Mouse (Mus musculus): ENCODE data around the gene Tmem25. TPM values are rescaled to one million over a fixed set of nuclear protein-coding genes. Genes with fewer than 3 reads are reported as not detected.
A peak's percentile ranks its signal among the peaks of the same experiment; 100 is the strongest.

Gene Tmem25
- polyA plus RNA-seq (2012; rRNA removed), result 71.8 and 100 TPM in 2 replicates

DNA sequence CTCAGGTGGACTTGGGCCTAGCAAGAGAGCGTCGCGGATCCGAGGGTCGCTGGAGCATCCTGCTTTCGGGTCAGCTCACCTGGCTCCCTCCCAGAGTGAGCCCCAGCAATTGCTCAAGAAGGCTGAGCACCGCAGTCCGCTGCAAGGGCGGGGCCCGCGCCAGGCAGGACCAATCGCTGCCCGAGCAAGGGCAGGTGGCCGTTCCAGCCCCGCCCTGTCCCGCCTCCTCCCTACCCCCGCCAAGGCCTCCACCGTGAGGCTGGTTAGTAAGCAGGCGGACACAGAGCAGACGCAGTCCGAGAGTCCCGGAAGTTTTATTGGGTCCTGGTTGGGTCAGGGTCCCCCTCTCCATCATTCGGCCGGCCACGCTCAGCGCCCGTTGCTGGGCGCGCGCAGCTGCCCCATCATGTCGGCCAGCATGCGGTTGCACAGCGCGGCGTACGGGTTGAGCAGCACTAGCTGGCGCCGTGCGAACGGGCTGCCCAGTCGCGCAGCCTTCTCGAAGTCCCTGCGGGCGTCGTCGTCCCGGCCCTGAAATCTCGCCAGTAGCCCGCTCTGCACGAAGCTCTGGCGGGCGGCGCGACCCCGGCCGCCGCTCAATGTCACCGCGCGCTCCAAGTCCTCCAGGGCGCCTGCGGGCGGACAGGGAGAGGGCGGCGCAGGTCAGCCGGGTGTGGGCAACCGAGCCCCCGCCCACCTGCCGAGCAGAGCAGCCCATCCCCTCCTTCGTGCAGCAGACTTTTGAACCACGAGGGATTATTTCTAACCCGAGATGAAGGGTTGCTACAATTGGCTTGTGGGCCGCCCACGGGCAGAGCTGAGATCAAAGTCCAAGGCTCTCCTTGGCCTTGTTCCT, at the start of gene Tmem25:
Tmem25 (minus strand) TSS at position 206 of the 856 bp plus-strand sequence.
- under 1% methylated on average over 74 of the region's 75 CpGs for WGBS
- TF ChIP-seq CTCF (conservative IDR thresholded peaks at IDR 0.05; ENCODE audit: insufficient read depth, insufficient read length, low read depth, low read length), result no peak
- TF ChIP-seq POLR2A (IDR thresholded peaks at IDR 0.05; ENCODE audit: low read depth, low read length), result peak; percentile 42

DNA sequence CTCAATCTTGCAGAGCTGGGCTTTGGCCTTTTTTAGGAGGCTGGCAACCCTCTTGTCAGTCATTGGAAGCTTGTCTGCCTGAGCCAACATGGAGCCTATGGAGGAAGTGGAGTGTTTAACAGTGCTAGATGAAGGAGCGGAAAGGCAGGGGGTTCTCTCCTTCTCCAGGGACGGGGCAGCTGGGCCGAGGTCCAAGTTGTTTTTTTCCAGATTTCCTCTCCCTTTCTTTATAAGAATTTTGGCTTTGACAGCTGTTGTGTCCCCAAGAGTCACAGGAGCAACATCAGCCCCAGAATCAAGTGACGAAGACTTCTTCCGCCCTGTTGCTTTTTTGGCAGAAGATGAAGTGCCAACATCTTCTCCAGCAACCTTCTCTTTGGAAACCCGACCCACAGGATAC, 48.3 kb upstream of the Tmem25 start:
- H3K27me3 ChIP-seq (replicated peaks; ENCODE audit: control insufficient read depth, insufficient read depth, low read length), result no peaks in the 10 kb centered on the region
- TF ChIP-seq POLR2A (IDR thresholded peaks at IDR 0.05; ENCODE audit: low read depth, low read length) (no peak), CTCF (conservative IDR thresholded peaks at IDR 0.05; ENCODE audit: insufficient read depth, insufficient read length, low read depth, low read length) (no peak)
- H3K27ac ChIP-seq (ENCODE audit: insufficient read depth, low read depth, low read length), result no peak overlapping the region
- no peak overlapping the region for H3K4me3 ChIP-seq (ENCODE audit: insufficient read depth, low read depth, low read length)
- no peak for DNase-seq
- WGBS, result 54% methylated on average over 6 of the region's 6 CpGs
- peaks cover 10% of the 10 kb centered on the region for H3K36me3 ChIP-seq (ENCODE audit: control insufficient read depth, insufficient read depth, low read length)
- no peaks in the 10 kb centered on the region for H3K4me1 ChIP-seq (ENCODE audit: control insufficient read depth, insufficient read depth, low read length)

More for the DNA sequence above, at the start of gene Tmem25:
- peak within 1 kb of the TSS; percentile 66 for H3K4me3 ChIP-seq (ENCODE audit: insufficient read depth, low read depth, low read length)
- H3K4me1 ChIP-seq (ENCODE audit: control insufficient read depth, insufficient read depth, low read length), result peaks cover 8% of the 10 kb centered on the region
- no peaks in the 10 kb centered on the region for H3K27me3 ChIP-seq (replicated peaks; ENCODE audit: control insufficient read depth, insufficient read depth, low read length)
- peak within 1 kb of the TSS; percentile 98 for H3K27ac ChIP-seq (ENCODE audit: insufficient read depth, low read depth, low read length)
- DNase-seq, result peak; percentile 96
- peaks cover 6% of the 10 kb centered on the region; the same call in 1 of the 2 replicates for H3K36me3 ChIP-seq (ENCODE audit: control insufficient read depth, insufficient read depth, low read length)

DNA sequence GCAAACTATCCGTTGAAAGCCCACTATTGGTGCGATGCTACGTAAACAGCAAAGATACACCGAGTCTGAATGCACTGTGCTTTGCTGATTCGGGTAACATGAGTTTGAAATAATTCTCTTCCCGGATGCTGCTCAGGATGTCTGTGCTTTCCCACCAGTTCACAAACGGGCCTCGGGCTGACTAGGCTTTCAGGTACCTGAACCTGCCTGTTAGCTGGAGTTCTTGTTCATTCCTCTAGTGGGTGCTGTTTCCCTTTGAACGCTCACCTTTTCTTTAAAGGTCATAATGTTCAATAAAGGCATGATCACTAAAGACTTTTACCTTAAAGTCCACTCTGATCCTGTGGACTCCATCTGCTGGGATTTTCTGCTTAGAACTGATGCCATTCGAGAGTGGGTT, 42.1 kb upstream of the Tmem25 start:
- H3K4me1 ChIP-seq (ENCODE audit: control insufficient read depth, insufficient read depth, low read length), result no peaks in the 10 kb centered on the region
- DNase-seq, result peak; percentile 59
- H3K27ac ChIP-seq (ENCODE audit: insufficient read depth, low read depth, low read length), result no peak overlapping the region
- WGBS, result 72% methylated on average over 10 of the region's 10 CpGs
- TF ChIP-seq CTCF (conservative IDR thresholded peaks at IDR 0.05; ENCODE audit: insufficient read depth, insufficient read length, low read depth, low read length) (peak; percentile 61), POLR2A (IDR thresholded peaks at IDR 0.05; ENCODE audit: low read depth, low read length) (no peak)
- no peaks in the 10 kb centered on the region for H3K27me3 ChIP-seq (replicated peaks; ENCODE audit: control insufficient read depth, insufficient read depth, low read length)
- H3K36me3 ChIP-seq (ENCODE audit: control insufficient read depth, insufficient read depth, low read length), result peaks cover 11% of the 10 kb centered on the region
- H3K4me3 ChIP-seq (ENCODE audit: insufficient read depth, low read depth, low read length), result no peak overlapping the region

DNA sequence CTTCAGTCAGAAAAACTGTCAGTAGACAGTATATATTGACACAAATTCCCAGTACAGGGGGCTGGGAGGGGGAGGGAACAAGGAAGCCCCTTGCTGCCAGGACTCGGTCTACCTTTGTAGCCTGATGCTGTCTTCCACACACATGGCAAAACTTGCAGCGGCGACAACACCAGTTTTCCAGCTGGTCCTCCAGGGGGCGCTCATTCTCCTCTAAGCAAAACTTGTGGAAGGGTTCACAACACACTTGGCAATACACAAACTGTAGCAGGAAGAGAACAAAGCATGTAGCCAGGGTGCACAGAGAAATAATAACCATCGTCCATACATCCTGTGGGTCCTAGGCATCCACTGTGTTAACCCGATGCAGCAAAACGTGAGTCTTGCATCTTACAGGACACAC, 37.3 kb upstream of the Tmem25 start:
- peak; percentile 73 for DNase-seq
- H3K27me3 ChIP-seq (replicated peaks; ENCODE audit: control insufficient read depth, insufficient read depth, low read length), result no peaks in the 10 kb centered on the region
- H3K4me3 ChIP-seq (ENCODE audit: insufficient read depth, low read depth, low read length), result no peak overlapping the region
- 40% methylated on average over 7 of the region's 7 CpGs for WGBS
- TF ChIP-seq CTCF (conservative IDR thresholded peaks at IDR 0.05; ENCODE audit: insufficient read depth, insufficient read length, low read depth, low read length) (peak; percentile 71), POLR2A (IDR thresholded peaks at IDR 0.05; ENCODE audit: low read depth, low read length) (no peak)
- H3K36me3 ChIP-seq (ENCODE audit: control insufficient read depth, insufficient read depth, low read length), result no peaks in the 10 kb centered on the region; the same call in 1 of the 2 replicates
- H3K4me1 ChIP-seq (ENCODE audit: control insufficient read depth, insufficient read depth, low read length), result no peaks in the 10 kb centered on the region
- H3K27ac ChIP-seq (ENCODE audit: insufficient read depth, low read depth, low read length), result no peak overlapping the region

DNA sequence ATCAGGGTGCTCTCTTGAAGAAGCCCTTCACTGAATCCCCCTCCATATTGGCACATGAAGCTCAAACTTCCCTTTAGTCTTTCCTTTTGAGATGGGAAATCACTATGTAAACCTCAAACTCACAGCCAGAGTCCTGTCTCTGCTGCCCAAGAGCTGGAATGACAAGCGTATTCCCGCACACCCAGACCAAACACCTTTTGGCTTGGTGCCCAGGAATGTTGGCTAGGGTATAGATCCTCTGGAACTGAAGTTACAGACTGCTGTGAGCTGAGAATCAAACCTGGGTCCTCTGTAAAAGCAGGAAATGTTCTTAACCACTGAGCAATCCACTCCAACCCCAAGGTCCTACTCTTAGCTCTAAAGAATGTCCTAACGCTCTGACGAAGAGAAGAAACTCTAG, 33.2 kb upstream of the Tmem25 start:
- no peaks in the 10 kb centered on the region for H3K4me1 ChIP-seq (ENCODE audit: control insufficient read depth, insufficient read depth, low read length)
- DNase-seq, result peak; percentile 72
- TF ChIP-seq POLR2A (IDR thresholded peaks at IDR 0.05; ENCODE audit: low read depth, low read length), result no peak
- TF ChIP-seq CTCF (conservative IDR thresholded peaks at IDR 0.05; ENCODE audit: insufficient read depth, insufficient read length, low read depth, low read length), result no peak
- WGBS, result 54% methylated on average over 4 of the region's 4 CpGs
- H3K27ac ChIP-seq (ENCODE audit: insufficient read depth, low read depth, low read length), result no peak overlapping the region
- peaks cover 6% of the 10 kb centered on the region for H3K36me3 ChIP-seq (ENCODE audit: control insufficient read depth, insufficient read depth, low read length)
- no peak overlapping the region for H3K4me3 ChIP-seq (ENCODE audit: insufficient read depth, low read depth, low read length)
- no peaks in the 10 kb centered on the region for H3K27me3 ChIP-seq (replicated peaks; ENCODE audit: control insufficient read depth, insufficient read depth, low read length)

DNA sequence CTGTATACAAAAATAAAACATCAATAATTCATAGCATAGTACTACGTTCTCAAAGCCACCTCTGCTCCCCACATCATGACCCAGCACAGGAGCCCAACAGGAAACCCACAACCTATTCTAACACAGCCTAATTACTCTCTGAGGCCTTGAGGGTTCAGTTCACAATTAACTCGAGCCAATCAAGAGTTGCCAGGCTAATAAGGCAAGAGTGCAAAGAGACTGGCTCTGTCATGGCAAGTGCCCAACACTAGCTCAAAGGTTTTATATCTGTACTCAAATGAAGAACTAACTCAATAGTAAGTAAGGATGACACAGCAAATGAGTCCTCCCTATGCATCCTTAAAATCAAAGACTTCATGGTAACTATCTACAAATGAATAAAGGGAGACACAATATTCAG, 31.4 kb upstream of the Tmem25 start:
- H3K27ac ChIP-seq (ENCODE audit: insufficient read depth, low read depth, low read length), result no peak overlapping the region
- 47% methylated on average over 2 of the region's 2 CpGs for WGBS
- DNase-seq, result peak; percentile 60
- peaks cover 8% of the 10 kb centered on the region for H3K36me3 ChIP-seq (ENCODE audit: control insufficient read depth, insufficient read depth, low read length)
- no peaks in the 10 kb centered on the region for H3K4me1 ChIP-seq (ENCODE audit: control insufficient read depth, insufficient read depth, low read length)
- H3K4me3 ChIP-seq (ENCODE audit: insufficient read depth, low read depth, low read length), result no peak overlapping the region
- TF ChIP-seq CTCF (conservative IDR thresholded peaks at IDR 0.05; ENCODE audit: insufficient read depth, insufficient read length, low read depth, low read length), result no peak
- no peak for TF ChIP-seq POLR2A (IDR thresholded peaks at IDR 0.05; ENCODE audit: low read depth, low read length)
- no peaks in the 10 kb centered on the region for H3K27me3 ChIP-seq (replicated peaks; ENCODE audit: control insufficient read depth, insufficient read depth, low read length)

DNA sequence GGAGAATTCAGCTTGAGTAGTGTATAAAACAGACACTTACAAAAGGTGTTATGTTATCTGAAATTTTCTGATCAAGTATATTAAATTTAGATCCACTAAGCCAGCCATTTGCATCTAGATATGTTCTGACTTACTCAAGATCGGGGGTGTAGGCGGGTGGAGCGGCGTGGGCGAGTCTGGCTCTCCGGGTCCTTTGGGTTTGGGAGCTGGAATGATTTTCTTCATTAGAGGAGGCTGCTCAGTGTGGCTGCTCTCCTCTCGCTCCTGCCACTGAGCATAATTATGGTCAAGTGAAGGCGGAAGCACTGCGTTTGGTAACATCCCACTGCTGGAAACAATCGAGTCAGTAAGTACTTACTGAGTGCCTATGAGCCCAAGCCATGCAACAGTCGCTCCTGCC, 29.8 kb upstream of the Tmem25 start:
- H3K27ac ChIP-seq (ENCODE audit: insufficient read depth, low read depth, low read length), result no peak overlapping the region
- WGBS, result 97% methylated on average over 11 of the region's 11 CpGs
- TF ChIP-seq CTCF (conservative IDR thresholded peaks at IDR 0.05; ENCODE audit: insufficient read depth, insufficient read length, low read depth, low read length) (no peak), POLR2A (IDR thresholded peaks at IDR 0.05; ENCODE audit: low read depth, low read length) (no peak)
- peaks cover 10% of the 10 kb centered on the region for H3K36me3 ChIP-seq (ENCODE audit: control insufficient read depth, insufficient read depth, low read length)
- no peak overlapping the region for H3K4me3 ChIP-seq (ENCODE audit: insufficient read depth, low read depth, low read length)
- H3K27me3 ChIP-seq (replicated peaks; ENCODE audit: control insufficient read depth, insufficient read depth, low read length), result no peaks in the 10 kb centered on the region
- no peak for DNase-seq
- no peaks in the 10 kb centered on the region for H3K4me1 ChIP-seq (ENCODE audit: control insufficient read depth, insufficient read depth, low read length)
